Mouse (Mus musculus) cerebellum, adult 11-12 months (tissue): Measurements from ENCODE around the gene Arl5a.
A peak's percentile ranks its signal among the peaks of the same experiment; 100 is the strongest.

Source experiments
- DNase-seq: peaks from one replicate; pipeline ENCODE4 v3.0.0; 2022

The Arl5a gene

DNA sequence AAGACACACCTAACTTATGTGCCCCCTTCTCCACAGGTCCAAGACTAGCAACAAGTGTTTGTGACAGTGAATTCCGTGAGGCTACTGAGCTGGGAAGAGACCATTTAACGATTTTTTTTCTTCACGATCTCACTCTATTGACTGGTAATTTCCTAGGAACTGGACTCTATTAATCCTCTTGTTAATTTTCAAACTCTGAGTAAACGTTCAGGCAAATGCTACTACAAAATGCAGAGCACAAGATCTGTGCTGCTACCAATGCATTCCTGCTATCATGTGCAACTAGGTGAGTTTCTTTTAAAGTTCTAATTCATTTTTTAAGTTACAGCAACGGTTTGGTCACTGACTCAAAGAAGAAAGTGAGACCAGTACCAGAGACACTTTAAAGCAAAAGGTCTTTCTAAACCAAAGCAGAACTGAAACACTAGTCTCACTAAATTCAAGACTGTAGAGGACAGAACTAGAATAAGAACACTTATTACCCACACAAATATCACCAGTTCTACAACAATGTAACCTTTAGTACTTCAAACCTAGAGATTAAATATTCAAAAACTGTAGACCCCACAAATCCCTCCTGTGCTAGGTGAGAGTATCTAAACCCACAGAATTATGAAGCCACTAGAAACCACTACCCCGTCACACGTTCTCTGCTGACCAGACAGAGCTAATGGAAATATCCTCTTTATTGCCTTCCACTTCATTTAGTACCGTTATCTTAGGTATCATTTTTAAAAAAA, 1.7 kb downstream of the Arl5a start:
- DNase-seq = no peak

DNA sequence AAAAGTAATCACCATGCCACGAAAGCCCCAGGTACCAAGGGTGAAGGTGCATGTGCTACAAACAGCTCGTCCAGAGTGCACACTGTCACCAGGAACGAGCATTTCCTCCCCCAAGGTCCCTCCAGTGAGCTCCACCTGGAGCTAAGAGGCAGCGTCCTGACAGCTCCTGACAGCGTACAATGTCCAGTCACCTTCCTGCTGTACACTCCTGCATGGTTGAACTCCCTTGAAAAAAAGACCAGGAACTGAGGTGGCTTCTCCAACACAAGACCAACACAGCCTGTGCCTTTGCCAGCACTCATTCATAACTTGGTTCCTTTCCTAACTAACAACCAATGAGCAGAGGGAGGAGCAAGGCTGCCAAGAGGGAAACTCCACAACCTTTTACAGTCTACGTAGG, 3.5 kb downstream of the Arl5a start:
- DNase-seq = peak; percentile 36

DNA sequence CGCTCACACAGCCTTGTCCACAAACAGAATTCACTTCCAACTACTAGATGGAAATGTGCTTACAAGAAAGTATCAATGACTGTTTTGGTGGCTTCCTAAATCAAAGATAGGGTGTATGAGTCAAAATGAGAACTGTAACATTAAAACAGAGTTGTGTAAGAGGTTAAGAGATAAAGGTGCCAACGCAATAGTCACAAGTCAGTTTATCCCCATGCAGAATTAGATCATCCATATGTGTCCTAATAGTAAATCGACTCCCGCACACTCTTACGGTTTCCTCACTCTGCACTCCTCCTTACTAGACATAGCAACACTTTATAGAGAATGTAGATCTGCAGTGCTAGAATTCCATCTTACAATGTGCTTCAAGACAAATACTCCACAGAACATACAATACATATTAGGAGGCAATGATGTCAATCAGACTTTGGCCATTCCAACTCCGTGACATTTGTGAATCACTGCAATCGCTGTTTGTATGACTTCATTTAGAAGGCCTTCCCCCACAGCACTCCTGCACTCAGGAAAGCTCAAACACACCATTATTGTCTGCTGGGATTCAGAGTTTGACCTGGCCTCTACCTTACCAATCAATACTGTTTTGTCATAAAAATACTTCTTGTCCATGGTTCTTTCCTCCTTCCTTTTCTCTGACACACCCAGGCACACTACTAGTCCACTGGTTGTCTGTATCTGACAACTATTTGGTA, 4.5 kb downstream of the Arl5a start:
- DNase-seq = no peak

- DNase-seq = peak; percentile 29
These were observed 5.4 kb downstream of the Arl5a start for GRCm38 (mm10) chr2:52419295-52419694.

DNA sequence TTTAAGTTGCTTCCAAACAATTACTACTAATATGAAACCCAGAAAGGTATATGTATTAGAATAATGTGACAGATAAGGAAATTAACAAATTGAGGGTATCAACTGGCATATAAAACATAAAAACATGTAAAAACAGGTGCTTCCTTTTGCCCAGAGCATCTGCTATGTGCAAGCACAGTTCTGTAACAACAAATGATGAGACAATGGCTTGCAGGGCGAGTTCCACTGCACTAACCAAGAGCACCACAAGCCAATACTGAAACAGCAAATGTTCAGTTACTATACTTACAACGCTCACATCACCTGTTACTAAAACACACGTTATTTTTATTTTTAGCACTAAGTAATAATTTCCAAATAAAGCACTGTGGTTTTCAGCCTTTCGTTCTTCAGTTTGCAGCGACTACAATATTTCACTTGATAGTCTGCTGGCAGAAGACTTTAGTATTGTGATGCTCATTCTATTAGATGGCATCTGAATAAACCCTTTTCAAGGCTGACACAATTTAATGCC, 12.1 kb downstream of the Arl5a start:
- no peak for DNase-seq

DNA sequence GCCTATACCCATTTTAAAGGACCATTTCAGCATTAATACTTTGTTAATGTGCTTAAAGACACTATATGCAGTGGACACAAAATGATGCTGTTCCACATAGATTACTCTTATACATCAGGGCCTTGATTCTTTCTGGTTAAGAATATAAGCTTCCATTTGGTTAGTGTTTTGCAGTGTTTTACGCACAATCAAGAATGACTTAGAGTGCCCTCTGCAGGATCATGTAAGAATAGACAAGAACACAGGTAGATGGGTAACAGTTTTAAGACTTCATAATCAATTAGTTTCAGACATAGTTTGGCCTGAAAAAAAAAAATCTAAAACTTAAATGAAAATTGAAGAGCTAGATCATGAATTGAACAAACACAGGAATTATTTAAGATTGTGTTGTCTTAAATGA, 18.2 kb downstream of the Arl5a start:
- no peak for DNase-seq

DNA sequence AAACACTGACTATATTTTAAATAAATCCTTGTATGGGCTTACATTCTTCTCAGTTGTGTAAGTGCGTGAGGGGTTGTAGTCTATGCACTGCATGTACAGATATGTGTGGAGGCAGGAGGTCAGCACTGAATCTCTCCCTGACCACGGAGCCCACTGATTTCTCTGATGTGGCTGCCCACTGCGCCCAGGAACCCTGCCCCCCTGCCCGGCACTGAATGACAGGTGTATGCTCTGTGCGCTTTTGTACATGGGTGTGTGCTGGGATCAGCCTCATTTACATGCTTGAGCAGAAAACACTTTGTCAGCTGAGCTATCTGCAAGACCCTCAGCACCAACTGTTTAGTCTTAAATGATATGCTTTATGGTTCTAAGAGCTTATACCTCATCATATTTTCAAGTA, 19.5 kb downstream of the Arl5a start:
- DNase-seq = no peak

GRCm38 (mm10) chr2:52394529-52394928, 30.2 kb downstream of the Arl5a start:
- no peak for DNase-seq

DNA sequence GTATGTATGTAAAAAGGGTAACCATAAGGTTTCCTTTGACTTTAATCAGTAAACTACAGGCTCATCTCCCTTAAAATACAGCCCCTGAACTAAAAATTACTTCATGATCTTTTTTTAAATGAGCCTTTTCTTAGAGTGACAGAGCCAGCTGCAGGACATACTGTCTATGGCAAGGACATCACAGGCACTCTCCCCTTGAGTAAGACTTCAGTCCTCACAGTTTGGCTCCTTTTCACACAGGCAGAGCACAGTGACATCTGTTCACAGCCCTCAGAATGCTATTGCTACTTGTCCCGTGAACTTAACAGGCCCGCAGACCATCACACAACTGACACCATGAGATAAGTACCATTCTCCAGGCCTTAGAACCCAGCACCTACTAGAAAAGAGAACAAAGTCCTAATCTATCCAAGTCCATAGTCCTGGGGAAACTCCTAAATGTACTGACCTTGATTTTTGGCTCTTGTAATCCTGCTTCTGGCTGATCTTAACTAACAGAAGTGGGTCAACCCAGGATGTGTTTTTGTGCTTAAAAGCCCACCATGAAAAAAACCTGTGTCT, 34.2 kb downstream of the Arl5a start:
- DNase-seq = no peak

DNA sequence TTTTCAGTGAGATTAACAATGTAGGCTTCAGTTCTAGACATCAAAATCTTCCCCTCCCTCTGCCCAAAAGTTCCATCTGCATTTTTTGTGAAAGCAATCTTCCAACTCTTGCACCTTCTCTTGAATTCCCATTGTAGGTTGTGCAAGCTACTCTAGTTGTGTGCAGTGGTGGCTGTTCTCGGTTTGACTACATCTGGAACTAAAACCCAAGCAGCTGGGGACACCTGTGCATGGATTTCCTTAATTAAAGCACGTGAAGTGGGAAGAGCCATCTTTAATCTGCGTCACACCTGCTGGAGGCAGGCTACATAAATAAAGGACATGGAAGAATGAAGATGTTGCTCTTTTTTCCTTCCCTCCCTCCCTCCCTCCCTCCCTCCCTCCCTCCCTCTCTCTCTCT, 34.7 kb downstream of the Arl5a start:
- no peak for DNase-seq

DNA sequence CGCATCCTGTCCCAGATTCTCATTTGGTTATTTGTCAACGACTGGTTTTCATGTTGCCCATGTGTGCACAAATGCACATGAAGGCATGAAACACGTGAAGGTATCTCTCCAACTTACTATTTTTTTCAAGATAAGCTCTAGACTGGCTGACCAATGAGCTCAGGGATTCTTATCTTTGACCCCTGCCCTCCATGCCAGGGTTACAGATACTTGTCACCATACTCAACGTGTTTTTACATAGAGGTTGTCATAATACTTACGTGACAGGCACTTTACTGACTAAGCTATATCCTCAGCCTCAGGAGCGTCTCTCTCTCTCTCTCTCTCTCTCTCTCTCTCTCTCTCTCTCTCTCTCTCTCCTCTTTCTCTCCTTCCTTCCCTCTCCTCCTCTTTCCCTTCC, 38.2 kb downstream of the Arl5a start:
- DNase-seq = no peak

DNA sequence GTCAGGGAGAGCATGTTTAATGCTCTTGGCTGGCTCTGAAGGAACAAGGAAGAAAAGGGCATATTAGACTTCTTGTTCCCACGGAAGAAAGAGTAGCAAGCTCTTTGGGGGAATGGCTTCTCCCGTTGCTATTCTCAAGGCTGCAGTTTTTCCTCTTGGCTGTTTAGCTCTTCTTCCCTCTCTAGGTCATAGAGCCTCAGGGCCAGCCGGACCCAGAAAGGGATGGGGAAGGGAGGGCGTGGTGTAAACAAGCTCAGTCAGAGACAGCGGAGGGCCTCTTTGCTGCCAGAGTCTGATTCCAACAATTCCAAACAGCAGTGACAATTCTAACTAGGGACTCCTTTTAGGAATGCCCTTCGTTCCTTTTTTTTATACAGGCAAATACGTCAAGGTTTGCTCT, 38.7 kb downstream of the Arl5a start:
- DNase-seq = no peak

DNA sequence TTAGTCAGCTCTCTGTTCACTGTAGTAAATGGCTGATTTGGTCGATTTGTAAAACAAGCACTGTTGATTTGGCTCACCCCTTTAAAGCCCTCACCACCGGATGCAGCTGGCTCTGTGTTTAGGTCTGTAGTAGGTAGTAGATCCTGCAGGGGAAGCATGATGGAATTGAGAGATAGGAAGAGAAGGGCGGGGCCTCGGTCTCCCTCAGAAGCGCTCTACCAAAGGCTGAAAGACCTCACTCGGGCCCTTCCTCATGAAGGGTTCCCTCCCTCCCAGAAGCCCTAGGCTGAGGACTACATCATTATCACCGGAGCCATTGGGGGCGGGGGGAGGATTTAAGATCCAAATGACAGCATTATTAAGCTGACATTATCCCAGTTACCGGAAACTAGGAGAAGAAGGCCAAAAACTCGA, 45.8 kb downstream of the Arl5a start:
- no peak for DNase-seq

DNA sequence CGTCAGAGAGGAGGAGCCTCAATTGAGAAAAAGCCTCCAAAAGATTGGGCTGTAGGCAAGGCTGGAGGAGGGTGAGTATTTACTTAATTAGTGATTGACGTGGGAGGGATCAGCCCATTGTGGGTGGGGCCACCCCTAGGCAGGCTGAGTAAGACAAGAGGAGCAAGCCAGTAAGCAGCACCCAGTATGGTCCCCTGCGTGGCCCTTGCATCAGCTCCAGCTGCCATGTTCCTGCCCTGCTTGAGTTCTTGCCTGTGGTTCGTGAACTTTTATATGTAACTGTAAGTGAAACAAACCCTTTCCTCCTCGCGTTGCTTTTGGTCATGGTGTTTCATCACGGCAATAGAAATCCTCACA, 46.3 kb downstream of the Arl5a start, which contains the start of gene Neb:
Gene Neb, minus strand, starts transcription at position 27 of the 357 bp plus-strand sequence.
- DNase-seq = no peak

- no peak for DNase-seq
These were observed 46.8 kb downstream of the Arl5a start for GRCm38 (mm10) chr2:52377706-52378447.

- no peak for DNase-seq
These were observed 50.0 kb downstream of the Arl5a start for GRCm38 (mm10) chr2:52374706-52375105.

GRCm38 (mm10) chr2:52372480-52372879, 52.2 kb downstream of the Arl5a start:
- DNase-seq = no peak

DNA sequence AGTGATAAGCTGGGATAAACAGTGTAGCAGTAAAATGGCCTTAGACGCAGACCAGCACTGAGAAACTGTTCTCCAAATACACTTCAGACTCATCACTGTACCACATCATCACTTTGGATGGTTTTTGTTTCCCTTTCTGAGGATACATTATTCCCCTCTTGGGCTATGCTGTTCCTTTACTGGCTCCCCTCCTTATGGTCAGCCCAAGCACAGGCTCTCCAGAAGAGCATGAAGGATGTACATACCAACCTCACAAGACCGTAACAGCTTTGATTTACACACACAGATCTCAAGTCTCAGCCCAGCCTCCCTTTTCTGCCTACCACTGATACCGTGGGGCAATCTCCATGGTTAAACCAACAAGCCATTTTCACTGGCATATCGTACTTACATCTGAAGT, 52.6 kb downstream of the Arl5a start:
- no peak for DNase-seq

- peak; percentile 60 for DNase-seq
These were observed 53.6 kb downstream of the Arl5a start for GRCm38 (mm10) chr2:52371066-52371465.

- DNase-seq = no peak
These were observed 55.1 kb downstream of the Arl5a start for GRCm38 (mm10) chr2:52369622-52370021.

- DNase-seq = no peak
These were observed 57.0 kb downstream of the Arl5a start for GRCm38 (mm10) chr2:52367665-52368064.

GRCm38 (mm10) chr2:52367248-52367647, 57.5 kb downstream of the Arl5a start:
- DNase-seq = no peak

DNA sequence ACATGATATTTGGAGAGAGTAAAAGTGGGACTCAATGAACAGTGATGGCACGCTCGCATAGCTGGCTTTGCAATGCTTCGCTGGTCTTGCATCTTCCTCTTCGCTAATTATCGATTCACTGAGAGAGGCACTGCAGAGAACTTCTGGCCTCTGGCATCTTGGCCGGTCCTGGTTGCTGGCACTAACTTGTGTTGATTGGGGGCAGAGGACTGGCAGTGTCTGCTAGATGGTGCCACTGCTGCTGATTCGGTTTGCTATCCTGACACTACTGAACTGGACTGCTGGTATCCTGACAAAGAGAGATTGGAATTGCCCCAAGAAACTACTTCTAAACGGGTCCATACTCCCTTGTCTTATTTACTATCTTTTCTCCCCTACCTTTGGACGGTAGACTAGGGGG, 63.6 kb downstream of the Arl5a start:
- no peak for DNase-seq
